Mouse (Mus musculus) liver, embryonic 15.5 days (tissue): ENCODE results near the gene Myl9. TPM values are rescaled to one million over a fixed set of nuclear protein-coding genes. Genes with fewer than 3 reads are reported as not detected.

Experiments
- ATAC-seq: fragments of 200-750 bp; cut with Nextera tagmentation; 2 replicates; pipeline ENCODE4 v1.8.0; 2017; ENCODE audit warnings: moderate number of reproducible peaks, mild to moderate bottlenecking, moderate library complexity; ENCODE audit not compliant: insufficient read depth
- H3K27ac ChIP-seq: fragments of 300-500 bp; sonication (generic); replicated peaks from 2 replicates; pipeline ENCODE4 v1.5.1; 2015; ENCODE audit warnings: mild to moderate bottlenecking, inconsistent platforms
- H3K27me3 ChIP-seq: fragments of 300-500 bp; sonication (generic); 2 replicates; pipeline ENCODE4 v1.6.1; 2015; ENCODE audit warnings: mild to moderate bottlenecking, inconsistent platforms
- H3K36me3 ChIP-seq: fragments of 300-500 bp; sonication (generic); replicated peaks from 2 replicates; pipeline ENCODE4 v1.6.1; 2015; ENCODE audit warnings: moderate library complexity, mild to moderate bottlenecking, inconsistent platforms
- H3K4me1 ChIP-seq: fragments of 300-500 bp; sonication (generic); replicated peaks from 2 replicates; pipeline ENCODE4 v1.6.1; 2015; ENCODE audit warnings: inconsistent platforms
- H3K4me2 ChIP-seq: fragments of 300-500 bp; sonication (generic); 2 replicates; pipeline ENCODE4 v1.6.1; 2015; ENCODE audit warnings: moderate library complexity, mild to moderate bottlenecking, inconsistent platforms
- H3K4me3 ChIP-seq: fragments of 300-500 bp; sonication (generic); replicated peaks from 2 replicates; pipeline ENCODE4 v1.5.1; 2015; ENCODE audit warnings: mild to moderate bottlenecking, inconsistent platforms
- H3K9ac ChIP-seq: fragments of 300-500 bp; sonication (generic); 2 replicates; pipeline ENCODE4 v1.6.1; 2015; ENCODE audit warnings: moderate library complexity, mild to moderate bottlenecking, inconsistent platforms
- H3K9me3 ChIP-seq: fragments of 300-500 bp; sonication (generic); replicated peaks from 2 replicates; pipeline ENCODE4 v1.6.1; 2016; ENCODE audit warnings: inconsistent platforms
- WGBS: fragments of 180-500 bp; shearing (Covaris S2); methylation state at CpG from one replicate; pipeline ENCODE4 v1.1.7; 2015; ENCODE audit warnings: mixed read lengths; ENCODE audit not compliant: insufficient replicate concordance; 5-methylcytosine and 5-hydroxymethylcytosine counted together
- polyA plus RNA-seq: library from polyadenylated mRNA; unstranded; fragments of >200 nt; fragmentation: Nextera tagmentation; extraction: Ambion mirVana; gene quantifications from 2 replicates; pipeline ENCODE4 v1.2.1, GENCODE M21; 2015

Gene Myl9
- polyA plus RNA-seq, 1 experiment from 2014 or later = 48.1 TPM

- no peak for ATAC-seq
- Histone ChIP-seq H3K27me3 (no peaks in the 10 kb centered on the region), H3K9ac (no peak overlapping the region), H3K4me1 (0 out of 2 replicates have a peak, but pooled peaks cover 5% of the 10 kb centered on the region), H3K36me3 (no peaks in the 10 kb centered on the region), H3K4me3 (no peak overlapping the region), H3K9me3 (no peaks in the 10 kb centered on the region), H3K27ac (no peak overlapping the region), H3K4me2 (no peak overlapping the region)
- WGBS = 46% methylated on average over 4 of the region's 4 CpGs
Measured at GRCm38 (mm10) chr2:156764747-156765146, 10.5 kb upstream of the Myl9 start.

GRCm38 (mm10) chr2:156765593-156765992 is 9.6 kb upstream of the Myl9 start:
- Histone ChIP-seq H3K9ac (no peak overlapping the region), H3K4me3 (no peak overlapping the region), H3K27me3 (no peaks in the 10 kb centered on the region), H3K27ac (no peak overlapping the region), H3K4me1 (0 out of 2 replicates have a peak, but pooled peaks cover 5% of the 10 kb centered on the region), H3K4me2 (no peak overlapping the region), H3K9me3 (no peaks in the 10 kb centered on the region), H3K36me3 (no peaks in the 10 kb centered on the region)
- whole genome bisulfite sequencing = 67% methylated on average over 8 of the region's 8 CpGs
- ATAC-seq = no peak

- Histone ChIP-seq H3K9ac (no peak overlapping the region), H3K27me3 (no peaks in the 10 kb centered on the region), H3K36me3 (no peaks in the 10 kb centered on the region), H3K27ac (0 out of 2 replicates have a peak overlapping the region, but pooled peaks have one; percentile 9), H3K4me3 (no peak overlapping the region), H3K4me2 (no peak overlapping the region), H3K9me3 (no peaks in the 10 kb centered on the region), H3K4me1 (0 out of 2 replicates have a peak, but pooled peaks cover 5% of the 10 kb centered on the region)
- 47% methylated on average over 10 of the region's 10 CpGs for WGBS
- ATAC-seq = peak; percentile 47; the same call in 1 of the 2 replicates
Measured at GRCm38 (mm10) chr2:156766227-156767019, 8.8 kb upstream of the Myl9 start.

GRCm38 (mm10) chr2:156767108-156767507 is 8.1 kb upstream of the Myl9 start:
- 64% methylated on average over 5 of the region's 5 CpGs for WGBS
- ATAC-seq = no peak

GRCm38 (mm10) chr2:156769274-156769673 is 5.9 kb upstream of the Myl9 start:
- 0 out of 2 replicates have a peak, but pooled peaks cover under 1% of the 10 kb centered on the region for H3K27me3 ChIP-seq
- H3K36me3 ChIP-seq = no peaks in the 10 kb centered on the region
- no peaks in the 10 kb centered on the region for H3K9me3 ChIP-seq
- 0 out of 2 replicates have a peak, but pooled peaks cover 5% of the 10 kb centered on the region for H3K4me1 ChIP-seq
- WGBS = 64% methylated on average over 12 of the region's 12 CpGs
- no peak overlapping the region for H3K4me2 ChIP-seq
- no peak overlapping the region for H3K27ac ChIP-seq
- H3K4me3 ChIP-seq = no peak overlapping the region
- no peak overlapping the region for H3K9ac ChIP-seq
- no peak for ATAC-seq

More at GRCm38 (mm10) chr2:156767108-156767507, 8.1 kb upstream of the Myl9 start:
- Histone ChIP-seq H3K4me1 (0 out of 2 replicates have a peak, but pooled peaks cover 5% of the 10 kb centered on the region), H3K9ac (no peak overlapping the region), H3K9me3 (no peaks in the 10 kb centered on the region), H3K27ac (no peak overlapping the region), H3K4me3 (no peak overlapping the region), H3K36me3 (no peaks in the 10 kb centered on the region), H3K27me3 (no peaks in the 10 kb centered on the region), H3K4me2 (no peak overlapping the region)

GRCm38 (mm10) chr2:156773470-156773869 is 1.8 kb upstream of the Myl9 start:
- H3K4me2 ChIP-seq = no peak overlapping the region
- no peaks in the 10 kb centered on the region for H3K36me3 ChIP-seq
- no peak for ATAC-seq
- H3K27ac ChIP-seq = no peak overlapping the region
- peaks cover 20% of the 10 kb centered on the region for H3K27me3 ChIP-seq
- H3K9me3 ChIP-seq = no peaks in the 10 kb centered on the region
- peaks cover 27% of the 10 kb centered on the region for H3K4me1 ChIP-seq
- H3K9ac ChIP-seq = no peak overlapping the region
- no peak overlapping the region for H3K4me3 ChIP-seq

- Histone ChIP-seq H3K4me2 (no peak overlapping the region), H3K27me3 (peaks cover 20% of the 10 kb centered on the region), H3K9ac (no peak overlapping the region), H3K4me3 (no peak overlapping the region), H3K36me3 (no peaks in the 10 kb centered on the region), H3K4me1 (peaks cover 33% of the 10 kb centered on the region), H3K27ac (0 out of 2 replicates have a peak overlapping the region, but pooled peaks have one; percentile 38), H3K9me3 (no peaks in the 10 kb centered on the region)
- 68% methylated on average over 13 of the region's 13 CpGs for WGBS
- no peak for ATAC-seq
Measured at GRCm38 (mm10) chr2:156774035-156774737, 1.0 kb upstream of the Myl9 start.

GRCm38 (mm10) chr2:156775455-156776435 is 525 bp downstream of the Myl9 start:
- Histone ChIP-seq H3K27ac (no peak overlapping the region), H3K9ac (no peak overlapping the region), H3K4me3 (peak overlapping the region; percentile 25; the same call in 1 of the 2 replicates), H3K4me2 (peak overlapping the region; percentile 54), H3K36me3 (no peaks in the 10 kb centered on the region), H3K4me1 (peaks cover 48% of the 10 kb centered on the region), H3K27me3 (peaks cover 20% of the 10 kb centered on the region), H3K9me3 (no peaks in the 10 kb centered on the region)
- 29% methylated on average over 17 of the region's 17 CpGs for WGBS
- ATAC-seq = peak; percentile 14; the same call in 1 of the 2 replicates

- Histone ChIP-seq H3K4me3 (no peak overlapping the region), H3K4me2 (no peak overlapping the region)
- no peak for ATAC-seq
Measured at GRCm38 (mm10) chr2:156776907-156777306, 1.7 kb downstream of the Myl9 start.

GRCm38 (mm10) chr2:156777326-156778004 is 2.2 kb downstream of the Myl9 start:
- H3K9ac ChIP-seq = no peak overlapping the region

More at GRCm38 (mm10) chr2:156776907-156777306, 1.7 kb downstream of the Myl9 start:
- no peaks in the 10 kb centered on the region for H3K9me3 ChIP-seq
- no peaks in the 10 kb centered on the region for H3K36me3 ChIP-seq
- no peak overlapping the region for H3K9ac ChIP-seq
- peaks cover 20% of the 10 kb centered on the region for H3K27me3 ChIP-seq
- WGBS = 80% methylated on average over 2 of the region's 2 CpGs
- H3K27ac ChIP-seq = no peak overlapping the region
- peaks cover 59% of the 10 kb centered on the region for H3K4me1 ChIP-seq

More at GRCm38 (mm10) chr2:156777326-156778004, 2.2 kb downstream of the Myl9 start:
- Histone ChIP-seq H3K36me3 (no peaks in the 10 kb centered on the region), H3K4me2 (no peak overlapping the region), H3K27me3 (peaks cover 20% of the 10 kb centered on the region), H3K9me3 (no peaks in the 10 kb centered on the region), H3K27ac (no peak overlapping the region), H3K4me3 (no peak overlapping the region), H3K4me1 (peaks cover 65% of the 10 kb centered on the region)
- no peak for ATAC-seq
- 42% methylated on average over 7 of the region's 7 CpGs for WGBS
